Mouse (Mus musculus) bone marrow macrophage, adult 2 months (primary cell): ENCODE measurements around the gene Snx22. TPM values are rescaled to one million over a fixed set of nuclear protein-coding genes. Genes with fewer than 3 reads are reported as not detected.

Source experiments
- H3K27ac ChIP-seq: 2 replicates; pipeline ENCODE4 v1.5.1; 2012; ENCODE audit warnings: low read depth, low read length; ENCODE audit not compliant: insufficient read depth
- H3K4me1 ChIP-seq: 2 replicates; pipeline ENCODE4 v1.6.1; 2012; ENCODE audit warnings: low read length; ENCODE audit not compliant: control insufficient read depth, insufficient read depth
- H3K4me3 ChIP-seq: 2 replicates; pipeline ENCODE4 v1.5.1; 2012; ENCODE audit warnings: mild to moderate bottlenecking, low read length, moderate library complexity; ENCODE audit not compliant: insufficient read depth
- CTCF ChIP-seq: IDR thresholded peaks from 2 replicates; pipeline ENCODE4 v1.5.1; 2012; ENCODE audit warnings: low read depth, mild to moderate bottlenecking, low read length, moderate library complexity
- POLR2A ChIP-seq: IDR thresholded peaks from 2 replicates; pipeline ENCODE4 v1.6.1; 2012; ENCODE audit warnings: mild to moderate bottlenecking, low read depth, low read length, borderline replicate concordance
- polyA plus RNA-seq: library from polyadenylated mRNA; stranded (reverse); fragments of >200 nt; gene quantifications from 2 replicates; pipeline ENCODE4 v1.2.4, GENCODE M21; 2012; ENCODE audit not compliant: missing spikeins, insufficient read depth, insufficient read length

Gene Snx22
- polyA plus RNA-seq, 1 experiment = 0.28 TPM

DNA sequence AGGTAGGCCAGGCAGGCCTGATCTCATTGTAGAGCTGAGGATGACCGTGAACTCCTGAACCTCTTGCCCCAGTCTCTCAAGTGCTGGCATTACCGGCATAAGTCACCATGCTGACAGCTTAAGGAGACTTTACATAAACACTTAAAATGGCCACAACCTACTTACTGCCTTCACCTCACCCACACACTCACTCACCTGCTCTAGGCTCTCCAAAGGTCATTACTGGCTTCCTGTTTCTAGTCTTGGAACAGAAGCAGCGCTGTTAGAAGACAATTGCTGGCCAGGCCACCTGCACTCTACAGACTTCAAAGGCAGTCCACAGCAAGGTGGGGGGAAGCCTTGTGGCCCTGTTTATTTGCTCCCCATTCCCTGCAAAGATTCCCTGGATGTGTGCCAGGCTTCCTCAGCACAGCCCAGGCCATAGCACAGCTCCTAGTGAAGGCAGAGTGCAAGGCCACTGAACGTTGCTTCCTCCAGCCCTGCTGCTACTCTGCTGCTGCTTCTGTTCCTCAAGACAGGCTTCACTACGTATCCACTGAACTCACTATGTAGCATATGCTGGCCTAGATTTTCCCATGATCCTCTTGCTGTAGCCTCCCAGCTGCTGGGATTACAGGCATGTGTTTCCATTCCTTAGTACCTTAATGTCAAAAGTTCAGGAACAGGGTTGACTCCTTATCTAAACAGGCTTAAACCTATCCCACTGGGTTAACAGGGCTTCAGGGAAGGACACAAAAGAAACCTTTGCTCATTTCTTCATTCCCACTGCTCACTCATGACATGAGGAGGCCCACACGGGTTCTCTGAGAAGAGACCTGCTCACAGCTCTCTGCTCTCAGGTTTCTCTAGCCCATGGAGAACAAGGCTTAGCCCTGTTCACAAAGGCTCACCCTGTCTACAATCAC, 22.1 kb upstream of the Snx22 start:
- no peak overlapping the region for H3K4me3 ChIP-seq
- TF ChIP-seq CTCF = no peak
- TF ChIP-seq POLR2A = no peak
- no peaks in the 10 kb centered on the region for H3K4me1 ChIP-seq
- no peak overlapping the region for H3K27ac ChIP-seq

DNA sequence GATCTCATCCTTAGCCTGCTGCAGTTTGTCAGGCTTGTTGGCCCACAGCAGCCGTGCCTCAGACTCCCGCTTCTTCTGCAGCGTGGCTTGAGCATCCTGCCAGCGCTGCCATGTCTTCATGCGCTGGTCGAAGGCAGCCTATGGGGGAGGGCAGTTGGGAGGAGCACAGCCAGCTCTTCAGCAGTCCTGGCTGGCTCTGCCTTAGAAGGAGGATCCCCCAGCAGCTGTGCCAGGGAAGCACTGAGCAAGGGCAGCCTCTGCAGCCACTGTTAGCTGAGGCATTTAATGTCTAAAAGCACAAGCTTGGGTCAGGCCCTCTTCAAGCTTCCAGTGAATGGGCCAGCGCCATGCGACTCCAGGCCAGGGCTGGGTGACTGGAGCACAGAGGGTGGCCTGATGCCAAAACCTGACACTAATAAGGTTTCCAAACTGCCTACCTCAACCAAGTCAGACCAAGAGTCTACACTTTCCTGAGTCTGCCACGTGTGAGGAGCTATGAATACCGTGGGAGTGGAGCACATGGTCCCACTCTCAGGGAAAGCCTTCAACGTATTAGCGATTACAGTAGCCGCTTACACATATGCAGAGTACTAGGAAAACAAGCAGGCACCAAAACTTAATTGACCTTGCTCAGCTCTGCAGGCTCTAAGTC, 21.2 kb upstream of the Snx22 start:
- Histone ChIP-seq H3K27ac (no peak overlapping the region), H3K4me3 (no peak overlapping the region), H3K4me1 (no peaks in the 10 kb centered on the region)
- no peak for TF ChIP-seq POLR2A
- TF ChIP-seq CTCF = no peak

GRCm38 (mm10) chr9:66088411-66088810, 18.9 kb upstream of the Snx22 start:
- Histone ChIP-seq H3K4me1 (no peaks in the 10 kb centered on the region), H3K27ac (no peak overlapping the region), H3K4me3 (no peak overlapping the region)
- TF ChIP-seq CTCF = peak; percentile 68
- TF ChIP-seq POLR2A = no peak

GRCm38 (mm10) chr9:66087062-66087461, 17.5 kb upstream of the Snx22 start:
- no peak for TF ChIP-seq POLR2A
- TF ChIP-seq CTCF = no peak
- no peak overlapping the region for H3K27ac ChIP-seq
- H3K4me3 ChIP-seq = no peak overlapping the region
- no peaks in the 10 kb centered on the region for H3K4me1 ChIP-seq

GRCm38 (mm10) chr9:66084171-66084570, 14.7 kb upstream of the Snx22 start:
- no peak overlapping the region for H3K27ac ChIP-seq
- no peaks in the 10 kb centered on the region for H3K4me1 ChIP-seq
- TF ChIP-seq POLR2A = no peak
- no peak for TF ChIP-seq CTCF
- H3K4me3 ChIP-seq = no peak overlapping the region

DNA sequence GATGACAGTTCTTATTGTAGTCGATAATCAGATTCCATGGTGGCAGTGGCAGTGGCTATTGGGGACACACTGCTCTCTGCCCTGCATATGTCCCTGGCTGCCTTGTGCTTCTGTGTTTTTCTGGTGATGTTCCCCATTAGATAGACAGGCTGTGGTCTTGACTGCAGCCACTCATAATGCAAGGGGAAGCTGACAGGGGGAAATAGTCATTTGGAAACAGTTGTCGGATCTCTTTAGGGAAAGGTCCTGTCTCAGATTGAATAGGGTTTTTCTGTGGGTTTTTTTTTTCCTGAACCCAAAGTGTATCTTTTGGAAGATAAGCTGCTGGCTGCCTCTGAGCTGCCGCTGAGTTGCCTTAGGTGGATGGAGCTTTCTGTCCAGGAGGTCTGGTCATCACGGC, 12.5 kb upstream of the Snx22 start:
- TF ChIP-seq CTCF = no peak
- TF ChIP-seq POLR2A = no peak

GRCm38 (mm10) chr9:66080804-66081459, 11.4 kb upstream of the Snx22 start:
- TF ChIP-seq CTCF = no peak
- no peak for TF ChIP-seq POLR2A
- Histone ChIP-seq H3K4me1 (no peaks in the 10 kb centered on the region), H3K27ac (no peak overlapping the region), H3K4me3 (no peak overlapping the region)

More for the DNA sequence above, 12.5 kb upstream of the Snx22 start:
- Histone ChIP-seq H3K4me3 (no peak overlapping the region), H3K4me1 (no peaks in the 10 kb centered on the region), H3K27ac (no peak overlapping the region)

DNA sequence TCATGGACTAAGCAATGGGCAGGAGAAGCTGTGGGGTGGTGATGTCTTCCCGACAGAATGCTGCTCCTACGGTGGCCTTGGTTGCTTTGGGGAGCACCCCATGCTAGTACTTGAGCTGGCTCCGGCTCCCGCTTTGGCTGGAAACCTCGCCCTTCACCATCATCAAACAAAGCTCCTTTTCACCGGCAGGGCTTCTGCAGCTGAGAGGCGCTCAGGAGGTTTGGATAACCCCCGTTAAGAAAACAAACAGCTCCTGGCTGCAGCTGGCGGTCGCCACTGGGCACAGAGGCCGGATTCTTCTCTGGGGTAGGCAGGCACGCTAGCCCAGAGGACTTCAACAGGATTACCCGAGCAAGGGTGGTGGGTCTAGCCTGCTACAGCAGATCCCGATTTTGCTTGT, 9.0 kb upstream of the Snx22 start:
- no peak overlapping the region for H3K27ac ChIP-seq
- TF ChIP-seq CTCF = no peak
- no peak for TF ChIP-seq POLR2A
- no peak overlapping the region for H3K4me3 ChIP-seq
- H3K4me1 ChIP-seq = no peaks in the 10 kb centered on the region

- Histone ChIP-seq H3K4me3 (no peak overlapping the region), H3K27ac (no peak overlapping the region), H3K4me1 (no peaks in the 10 kb centered on the region)
- TF ChIP-seq POLR2A (no peak), CTCF (no peak)
Observed at GRCm38 (mm10) chr9:66078072-66078471, 8.6 kb upstream of the Snx22 start.
